Mouse (Mus musculus): ENCODE data around the gene Olfr1413. TPM values are rescaled to one million over a fixed set of nuclear protein-coding genes. Genes with fewer than 3 reads are reported as not detected.

Olfr1413 gene
- not detected in 2 replicates for polyA plus RNA-seq (2014; fragmentation: Nextera tagmentation; extraction: Ambion mirVana)

- Histone ChIP-seq H3K27ac (ENCODE audit: low read depth, low read length) (no peak within 1 kb of the TSS), H3K9ac (ENCODE audit: low read depth, low read length) (no peak within 1 kb of the TSS), H3K4me2 (replicated peaks; ENCODE audit: low read depth, low read length) (no peak within 1 kb of the TSS), H3K9me3 (ENCODE audit: control insufficient read depth, low read length) (no peaks in the 10 kb centered on the region), H3K36me3 (ENCODE audit: control insufficient read depth, insufficient read depth, low read length) (no peaks in the 10 kb centered on the region), H3K4me1 (replicated peaks; ENCODE audit: control insufficient read depth, insufficient read depth, low read length) (no peaks in the 10 kb centered on the region), H3K27me3 (ENCODE audit: control insufficient read depth, insufficient read depth, low read length) (no peaks in the 10 kb centered on the region), H3K4me3 (ENCODE audit: low read depth, low read length) (no peak within 1 kb of the TSS)
- DNase-seq (ENCODE audit: low spot score): no peak
- no peak for ATAC-seq (ENCODE audit: low FRiP score)
- 90% methylated on average over 3 of the region's 3 CpGs for WGBS
These were observed at the start of gene Olfr1413 for GRCm38 (mm10) chr1:92571022-92571421. Gene Olfr1413, plus strand, starts transcription at chr1:92571322.

GRCm38 (mm10) chr1:92521376-92521775 is 49.7 kb upstream of the Olfr1413 start:
- ATAC-seq (ENCODE audit: low FRiP score) (peak; percentile 40), DNase-seq (ENCODE audit: low spot score) (peak; percentile 72)
- no peak overlapping the region for H3K9ac ChIP-seq (ENCODE audit: low read depth, low read length)
- no peak overlapping the region for H3K27ac ChIP-seq (ENCODE audit: low read depth, low read length)
- 22% methylated on average over 10 of the region's 10 CpGs for WGBS
- H3K36me3 ChIP-seq (ENCODE audit: control insufficient read depth, insufficient read depth, low read length): no peaks in the 10 kb centered on the region
- no peaks in the 10 kb centered on the region for H3K9me3 ChIP-seq (ENCODE audit: control insufficient read depth, low read length)
- no peaks in the 10 kb centered on the region for H3K4me1 ChIP-seq (replicated peaks; ENCODE audit: control insufficient read depth, insufficient read depth, low read length)
- H3K27me3 ChIP-seq (ENCODE audit: control insufficient read depth, insufficient read depth, low read length): no peaks in the 10 kb centered on the region
- H3K4me3 ChIP-seq (ENCODE audit: low read depth, low read length): no peak overlapping the region
- H3K4me2 ChIP-seq (replicated peaks; ENCODE audit: low read depth, low read length): no peak overlapping the region

- WGBS: 85% methylated on average over 3 of the region's 3 CpGs
- Histone ChIP-seq H3K4me3 (ENCODE audit: low read depth, low read length) (no peak overlapping the region), H3K9me3 (ENCODE audit: control insufficient read depth, low read length) (no peaks in the 10 kb centered on the region), H3K36me3 (ENCODE audit: control insufficient read depth, insufficient read depth, low read length) (no peaks in the 10 kb centered on the region), H3K9ac (ENCODE audit: low read depth, low read length) (no peak overlapping the region), H3K4me2 (replicated peaks; ENCODE audit: low read depth, low read length) (no peak overlapping the region), H3K4me1 (replicated peaks; ENCODE audit: control insufficient read depth, insufficient read depth, low read length) (no peaks in the 10 kb centered on the region), H3K27ac (ENCODE audit: low read depth, low read length) (no peak overlapping the region), H3K27me3 (ENCODE audit: control insufficient read depth, insufficient read depth, low read length) (no peaks in the 10 kb centered on the region)
- ATAC-seq (ENCODE audit: low FRiP score) (no peak), DNase-seq (ENCODE audit: low spot score) (no peak)
These were observed 47.4 kb upstream of the Olfr1413 start for GRCm38 (mm10) chr1:92523764-92524163.

- H3K27me3 ChIP-seq (ENCODE audit: control insufficient read depth, insufficient read depth, low read length): no peaks in the 10 kb centered on the region
- ATAC-seq (ENCODE audit: low FRiP score) (no peak), DNase-seq (ENCODE audit: low spot score) (no peak)
- no peak overlapping the region for H3K4me3 ChIP-seq (ENCODE audit: low read depth, low read length)
- no peaks in the 10 kb centered on the region for H3K9me3 ChIP-seq (ENCODE audit: control insufficient read depth, low read length)
- 41% methylated on average over 5 of the region's 5 CpGs for WGBS
- H3K4me1 ChIP-seq (replicated peaks; ENCODE audit: control insufficient read depth, insufficient read depth, low read length): no peaks in the 10 kb centered on the region
- no peaks in the 10 kb centered on the region for H3K36me3 ChIP-seq (ENCODE audit: control insufficient read depth, insufficient read depth, low read length)
- H3K4me2 ChIP-seq (replicated peaks; ENCODE audit: low read depth, low read length): no peak overlapping the region
- H3K9ac ChIP-seq (ENCODE audit: low read depth, low read length): no peak overlapping the region
- no peak overlapping the region for H3K27ac ChIP-seq (ENCODE audit: low read depth, low read length)
These were observed 34.1 kb upstream of the Olfr1413 start for GRCm38 (mm10) chr1:92536972-92537371.

- no peak overlapping the region for H3K4me2 ChIP-seq (replicated peaks; ENCODE audit: low read depth, low read length)
- no peaks in the 10 kb centered on the region for H3K27me3 ChIP-seq (ENCODE audit: control insufficient read depth, insufficient read depth, low read length)
- WGBS: 45% methylated on average over 2 of the region's 2 CpGs
- no peak overlapping the region for H3K27ac ChIP-seq (ENCODE audit: low read depth, low read length)
- H3K36me3 ChIP-seq (ENCODE audit: control insufficient read depth, insufficient read depth, low read length): no peaks in the 10 kb centered on the region
- ATAC-seq (ENCODE audit: low FRiP score) (no peak), DNase-seq (ENCODE audit: low spot score) (no peak)
- no peak overlapping the region for H3K9ac ChIP-seq (ENCODE audit: low read depth, low read length)
- H3K4me3 ChIP-seq (ENCODE audit: low read depth, low read length): no peak overlapping the region
- no peaks in the 10 kb centered on the region for H3K9me3 ChIP-seq (ENCODE audit: control insufficient read depth, low read length)
- no peaks in the 10 kb centered on the region for H3K4me1 ChIP-seq (replicated peaks; ENCODE audit: control insufficient read depth, insufficient read depth, low read length)
These were observed 32.1 kb upstream of the Olfr1413 start for GRCm38 (mm10) chr1:92539071-92539470.

- Histone ChIP-seq H3K4me2 (replicated peaks; ENCODE audit: low read depth, low read length) (no peak overlapping the region), H3K4me1 (replicated peaks; ENCODE audit: control insufficient read depth, insufficient read depth, low read length) (no peaks in the 10 kb centered on the region), H3K36me3 (ENCODE audit: control insufficient read depth, insufficient read depth, low read length) (no peaks in the 10 kb centered on the region), H3K9me3 (ENCODE audit: control insufficient read depth, low read length) (no peaks in the 10 kb centered on the region), H3K4me3 (ENCODE audit: low read depth, low read length) (no peak overlapping the region), H3K27me3 (ENCODE audit: control insufficient read depth, insufficient read depth, low read length) (no peaks in the 10 kb centered on the region), H3K9ac (ENCODE audit: low read depth, low read length) (no peak overlapping the region), H3K27ac (ENCODE audit: low read depth, low read length) (no peak overlapping the region)
- DNase-seq (ENCODE audit: low spot score) (no peak), ATAC-seq (ENCODE audit: low FRiP score) (no peak)
- 82% methylated on average over 2 of the region's 2 CpGs for WGBS
These were observed 25.2 kb upstream of the Olfr1413 start for GRCm38 (mm10) chr1:92545929-92546328.

GRCm38 (mm10) chr1:92585479-92585878 is 14.4 kb downstream of the Olfr1413 start, which contains the start of gene Olfr1412:
Gene Olfr1412, plus strand, starts transcription at chr1:92585779.
- H3K36me3 ChIP-seq (ENCODE audit: control insufficient read depth, insufficient read depth, low read length): no peaks in the 10 kb centered on the region
- no peaks in the 10 kb centered on the region for H3K27me3 ChIP-seq (ENCODE audit: control insufficient read depth, insufficient read depth, low read length)
- H3K4me3 ChIP-seq (ENCODE audit: low read depth, low read length): no peak within 1 kb of the TSS
- 79% methylated on average over 2 of the region's 2 CpGs for WGBS
- ATAC-seq (ENCODE audit: low FRiP score): no peak
- no peaks in the 10 kb centered on the region for H3K4me1 ChIP-seq (replicated peaks; ENCODE audit: control insufficient read depth, insufficient read depth, low read length)
- no peak within 1 kb of the TSS for H3K27ac ChIP-seq (ENCODE audit: low read depth, low read length)
- no peaks in the 10 kb centered on the region for H3K9me3 ChIP-seq (ENCODE audit: control insufficient read depth, low read length)
- no peak for DNase-seq (ENCODE audit: low spot score)
- no peak within 1 kb of the TSS for H3K4me2 ChIP-seq (replicated peaks; ENCODE audit: low read depth, low read length)
- H3K9ac ChIP-seq (ENCODE audit: low read depth, low read length): no peak within 1 kb of the TSS

GRCm38 (mm10) chr1:92594111-92594510 is 23.0 kb downstream of the Olfr1413 start, which contains the start of gene Olfr1411:
Gene Olfr1411, plus strand, starts transcription at chr1:92594411.
- Histone ChIP-seq H3K36me3 (ENCODE audit: control insufficient read depth, insufficient read depth, low read length) (no peaks in the 10 kb centered on the region), H3K4me3 (ENCODE audit: low read depth, low read length) (no peak within 1 kb of the TSS), H3K9ac (ENCODE audit: low read depth, low read length) (no peak within 1 kb of the TSS), H3K4me2 (replicated peaks; ENCODE audit: low read depth, low read length) (no peak within 1 kb of the TSS), H3K27ac (ENCODE audit: low read depth, low read length) (no peak within 1 kb of the TSS), H3K4me1 (replicated peaks; ENCODE audit: control insufficient read depth, insufficient read depth, low read length) (no peaks in the 10 kb centered on the region), H3K27me3 (ENCODE audit: control insufficient read depth, insufficient read depth, low read length) (no peaks in the 10 kb centered on the region), H3K9me3 (ENCODE audit: control insufficient read depth, low read length) (no peaks in the 10 kb centered on the region)
- DNase-seq (ENCODE audit: low spot score) (no peak), ATAC-seq (ENCODE audit: low FRiP score) (no peak)

GRCm38 (mm10) chr1:92596019-92596418 is 24.9 kb downstream of the Olfr1413 start:
- Histone ChIP-seq H3K4me2 (replicated peaks; ENCODE audit: low read depth, low read length) (no peak overlapping the region), H3K27ac (ENCODE audit: low read depth, low read length) (no peak overlapping the region), H3K27me3 (ENCODE audit: control insufficient read depth, insufficient read depth, low read length) (no peaks in the 10 kb centered on the region), H3K4me1 (replicated peaks; ENCODE audit: control insufficient read depth, insufficient read depth, low read length) (no peaks in the 10 kb centered on the region), H3K4me3 (ENCODE audit: low read depth, low read length) (no peak overlapping the region), H3K36me3 (ENCODE audit: control insufficient read depth, insufficient read depth, low read length) (no peaks in the 10 kb centered on the region), H3K9me3 (ENCODE audit: control insufficient read depth, low read length) (no peaks in the 10 kb centered on the region), H3K9ac (ENCODE audit: low read depth, low read length) (no peak overlapping the region)
- no peak for ATAC-seq (ENCODE audit: low FRiP score)
- no peak for DNase-seq (ENCODE audit: low spot score)
- WGBS: 89% methylated on average over 3 of the region's 3 CpGs
